Mouse (Mus musculus) spleen, postnatal 4 days (tissue): ENCODE measurements at regions not wholly inside any gene's neighbourhood (a gene's known extent, or its start where the extent isn't known, plus 50 kb on each side); places are given as distances from the start of the nearest gene placed in this dataset.
"Not testable (repeated sequence)": the region's sequence is repeated elsewhere in the genome, so short reads cannot be mapped to it uniquely, and the experiment has no call there.

Experiments
- DNase-seq, 2 experiments: peaks; one replicate each; pipeline ENCODE4 v3.0.0; 2022; ENCODE audit warnings: low spot score in 2 of 2

GRCm38 (mm10) chr1:157622156-157622555 lies 115.6 kb downstream of the Sec16b start:
- DNase-seq: not testable (repeated sequence)

DNA sequence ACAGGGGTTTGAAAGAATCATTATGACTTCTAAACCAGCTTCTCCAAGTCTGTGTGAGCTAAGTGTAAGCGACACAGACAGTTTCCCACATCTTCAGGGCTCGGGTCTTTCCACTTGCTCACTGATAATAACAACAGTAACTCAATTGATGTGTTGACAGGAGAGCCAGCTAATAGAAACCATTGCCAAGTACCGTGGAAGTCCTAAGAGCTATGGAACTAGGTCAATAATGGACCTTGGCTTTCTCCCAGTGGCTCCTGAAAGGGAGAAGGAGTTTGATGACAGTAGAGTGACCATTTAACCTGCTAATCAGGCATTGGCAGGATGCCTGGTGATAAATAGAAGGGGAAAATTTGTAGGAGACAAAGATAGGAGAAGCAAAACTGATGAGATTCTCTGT lies 126.1 kb downstream of the Sec16b start:
- DNase-seq: no peak

DNA sequence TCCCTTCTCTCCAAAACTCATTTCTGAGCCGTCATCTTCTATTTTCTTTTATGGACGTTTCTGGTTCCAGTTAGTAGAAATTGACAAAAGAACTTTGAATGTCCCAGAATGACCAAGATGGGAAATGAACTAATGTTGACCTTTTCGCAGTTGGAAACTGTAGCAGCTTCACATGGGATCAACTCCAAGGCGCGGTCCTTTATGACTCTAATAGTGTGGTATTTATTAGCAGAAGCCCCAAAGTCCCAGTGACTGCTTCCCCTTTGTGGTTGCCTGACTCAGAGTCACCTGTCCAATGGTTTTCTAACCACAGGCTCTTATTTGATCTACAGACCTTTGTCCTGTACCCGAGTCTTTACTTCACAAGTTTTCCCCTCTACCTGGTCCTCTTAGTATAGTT lies 126.9 kb downstream of the Sec16b start:
- DNase-seq: no peak

- no peak for DNase-seq
Observed at GRCm38 (mm10) chr1:157635776-157636175, 129.2 kb downstream of the Sec16b start.

DNA sequence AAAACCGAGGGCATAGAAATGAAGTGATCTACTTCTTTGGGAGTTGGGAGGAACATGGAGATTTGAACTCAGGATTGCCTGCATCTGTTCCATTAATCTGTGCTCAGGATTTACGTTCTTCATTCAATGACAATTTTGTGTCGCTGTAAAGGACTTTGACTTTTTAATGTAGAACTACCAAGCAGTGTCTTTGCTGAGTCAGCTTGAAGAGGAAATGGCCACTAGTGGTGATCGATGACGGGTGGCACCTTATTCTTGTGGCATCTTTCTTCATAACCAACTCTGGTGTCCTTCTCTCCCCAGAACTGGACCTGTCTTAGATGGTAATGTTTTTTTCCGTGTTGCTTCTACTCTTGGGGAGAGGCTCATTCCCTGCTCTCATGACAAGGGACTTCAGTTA lies 137.0 kb downstream of the Sec16b start:
- no peak for DNase-seq

GRCm38 (mm10) chr1:157645682-157646421 lies 139.3 kb downstream of the Sec16b start:
- DNase-seq: no peak

DNA sequence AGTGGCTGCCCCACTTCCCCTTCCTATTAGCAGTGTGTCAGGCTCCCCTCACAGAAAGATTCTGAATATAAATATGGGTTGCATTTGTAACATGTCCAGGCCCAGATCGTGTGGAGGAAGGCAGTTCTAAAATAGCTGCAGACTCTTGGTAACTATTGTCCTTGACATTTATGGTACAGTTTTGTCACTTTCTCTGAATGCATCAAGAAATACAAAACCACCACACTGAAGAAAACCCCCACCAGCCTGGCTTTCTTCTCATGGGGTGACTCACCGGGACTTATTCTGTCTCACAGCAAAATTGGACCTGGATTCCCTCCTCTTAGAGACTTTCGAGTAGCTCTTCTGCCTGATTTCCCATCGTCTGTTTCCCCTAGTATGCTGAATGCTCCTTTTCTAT lies 148.9 kb downstream of the Sec16b start:
- DNase-seq: no peak

DNA sequence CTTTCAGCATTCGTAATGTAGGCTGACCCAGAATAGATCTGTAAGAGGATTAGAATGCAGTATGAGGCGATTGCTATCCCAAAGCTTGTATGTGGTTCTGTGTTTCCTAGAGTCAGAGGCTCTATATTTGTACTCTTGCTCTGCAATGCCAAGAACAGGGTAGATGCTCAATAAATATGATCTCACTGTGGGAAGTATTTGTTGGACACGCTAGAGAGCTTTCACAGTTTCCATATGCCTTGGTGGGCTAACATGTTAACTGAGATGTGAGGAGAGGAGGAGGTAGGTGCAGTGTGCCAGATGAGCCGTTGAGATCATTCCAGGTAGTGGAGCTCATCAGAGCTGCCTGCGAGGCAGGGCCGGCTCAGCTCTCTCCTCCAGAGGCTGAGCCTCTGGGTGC lies 163.1 kb downstream of the Sec16b start:
- DNase-seq: no peak

DNA sequence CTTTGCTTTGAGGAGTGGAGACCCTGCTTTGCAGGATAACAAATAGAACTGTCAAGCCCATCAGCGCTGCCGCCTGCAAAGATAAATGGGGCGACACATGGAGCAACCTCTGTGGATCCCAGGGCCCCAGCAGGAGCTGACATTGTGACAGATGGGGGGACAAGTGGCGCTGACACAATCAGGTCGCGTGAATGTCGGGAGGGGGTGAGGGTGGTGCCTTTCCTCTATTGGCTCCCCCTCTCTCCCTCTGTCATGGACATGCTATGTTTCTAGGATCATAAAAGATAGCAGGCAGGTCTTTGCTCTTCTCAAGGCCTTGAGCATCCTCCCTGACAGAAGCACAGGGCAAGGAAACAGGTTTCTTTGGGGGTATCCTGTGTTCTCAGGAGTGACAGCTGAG lies 177.8 kb downstream of the Sec16b start:
- no peak for DNase-seq

GRCm38 (mm10) chr1:157695198-157695597 lies 188.7 kb downstream of the Sec16b start:
- no peak for DNase-seq

- DNase-seq: no peak
Observed at GRCm38 (mm10) chr1:157703639-157704038, 197.1 kb downstream of the Sec16b start.

DNA sequence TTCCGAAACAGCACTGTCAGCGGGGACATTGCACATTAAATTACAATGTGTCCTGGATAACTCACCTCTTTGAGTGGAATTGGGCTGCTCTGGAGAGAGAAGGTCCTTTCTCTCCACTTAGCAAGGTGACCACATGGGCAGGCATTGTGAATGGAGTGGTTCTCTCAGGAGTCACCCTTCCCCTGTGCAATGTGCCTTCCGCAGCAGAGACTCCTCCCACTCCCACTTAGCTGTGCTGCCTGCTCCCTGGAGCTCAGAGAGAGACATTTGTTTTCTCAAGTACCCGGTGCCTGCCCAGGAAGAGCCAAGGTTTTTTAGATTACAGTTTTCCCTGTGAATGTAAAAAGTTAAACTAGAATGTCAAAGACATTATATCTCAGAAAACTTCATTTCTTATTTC lies 198.8 kb downstream of the Sec16b start:
- DNase-seq: no peak

GRCm38 (mm10) chr1:157707256-157707655 lies 200.7 kb downstream of the Sec16b start:
- no peak for DNase-seq

DNA sequence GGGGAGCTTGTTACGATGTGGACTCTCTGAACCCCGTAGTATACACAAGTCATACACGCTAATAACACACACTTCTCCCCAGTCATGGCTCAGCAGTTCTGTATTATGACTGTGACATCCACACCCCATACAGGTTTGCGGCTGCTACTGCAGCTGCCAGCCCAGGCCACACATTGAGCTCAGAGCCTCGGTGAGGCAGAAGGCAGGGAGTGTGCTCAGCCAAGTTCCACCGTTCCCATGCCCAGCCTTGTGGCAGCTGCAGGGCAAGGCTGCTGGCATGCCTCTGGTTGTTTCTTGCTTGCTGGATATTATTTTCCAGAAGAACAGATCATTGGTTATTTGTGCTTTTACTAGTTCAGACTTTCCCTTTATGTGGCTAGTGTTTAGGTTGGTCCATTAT lies 202.6 kb downstream of the Sec16b start:
- DNase-seq: no peak

- no peak for DNase-seq
Observed at GRCm38 (mm10) chr1:157710870-157711269, 204.3 kb downstream of the Sec16b start.

DNA sequence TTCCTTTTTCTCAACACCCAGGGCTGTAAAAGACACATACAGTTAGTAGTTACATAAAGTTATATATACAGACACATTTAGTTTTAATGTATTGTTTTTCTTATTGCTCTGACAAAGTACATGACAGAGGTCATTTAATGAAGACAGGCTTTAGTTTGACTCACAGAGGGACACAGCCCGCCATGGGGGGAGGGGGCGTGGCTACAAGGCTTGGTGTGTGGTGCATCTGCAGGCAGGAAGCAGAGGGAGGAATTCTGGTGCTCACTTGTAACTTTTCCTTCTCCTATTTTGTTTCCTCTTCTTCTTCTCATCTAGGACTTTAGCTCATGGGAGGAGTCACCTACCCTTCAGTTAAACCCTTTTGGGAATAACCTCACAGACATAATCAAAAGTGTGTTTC lies 206.0 kb downstream of the Sec16b start:
- no peak for DNase-seq

DNA sequence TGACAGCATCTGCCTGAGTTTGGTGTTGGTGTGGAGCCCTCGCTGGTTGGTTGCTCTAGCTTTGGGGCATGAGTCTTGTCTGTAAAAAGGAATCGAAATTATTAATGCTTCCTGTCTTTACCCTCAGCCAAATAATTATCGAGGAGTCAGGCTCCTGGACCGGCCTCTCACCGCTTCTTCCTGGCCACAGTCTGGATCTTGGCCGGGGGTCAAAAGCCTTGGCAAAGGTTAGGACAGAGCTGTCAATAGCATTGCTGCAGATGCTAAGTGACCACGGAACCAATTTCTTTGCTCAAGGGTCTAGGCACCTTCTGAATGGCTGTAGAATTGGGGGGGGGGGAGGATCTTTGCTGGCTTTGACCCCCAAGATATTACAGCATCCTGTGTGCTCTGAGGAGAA lies 207.3 kb downstream of the Sec16b start:
- no peak for DNase-seq

- no peak for DNase-seq
Observed at GRCm38 (mm10) chr1:157715632-157716031, 209.1 kb downstream of the Sec16b start.

GRCm38 (mm10) chr1:157717131-157717530 lies 210.6 kb downstream of the Sec16b start:
- DNase-seq: no peak

GRCm38 (mm10) chr1:157721946-157722345 lies 215.4 kb downstream of the Sec16b start:
- no peak for DNase-seq

DNA sequence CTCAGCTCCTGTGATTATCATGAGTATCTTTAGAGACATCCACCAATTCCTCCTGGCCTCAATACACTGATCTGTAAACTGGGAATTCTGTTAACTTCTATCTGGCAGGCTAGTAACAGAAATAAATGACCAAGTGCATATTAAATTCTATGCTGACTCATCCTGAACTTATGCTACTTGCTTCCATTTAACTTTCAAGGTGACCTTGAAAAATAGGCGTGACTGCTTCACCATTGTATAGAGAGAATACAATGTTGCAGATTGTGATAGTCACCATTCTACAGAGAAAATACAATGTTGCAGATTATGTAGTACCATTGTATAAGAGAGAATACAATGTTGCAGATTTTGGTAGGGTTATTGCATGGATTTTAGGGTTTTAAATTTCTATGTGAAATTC lies 224.6 kb downstream of the Sec16b start:
- DNase-seq: no peak

DNA sequence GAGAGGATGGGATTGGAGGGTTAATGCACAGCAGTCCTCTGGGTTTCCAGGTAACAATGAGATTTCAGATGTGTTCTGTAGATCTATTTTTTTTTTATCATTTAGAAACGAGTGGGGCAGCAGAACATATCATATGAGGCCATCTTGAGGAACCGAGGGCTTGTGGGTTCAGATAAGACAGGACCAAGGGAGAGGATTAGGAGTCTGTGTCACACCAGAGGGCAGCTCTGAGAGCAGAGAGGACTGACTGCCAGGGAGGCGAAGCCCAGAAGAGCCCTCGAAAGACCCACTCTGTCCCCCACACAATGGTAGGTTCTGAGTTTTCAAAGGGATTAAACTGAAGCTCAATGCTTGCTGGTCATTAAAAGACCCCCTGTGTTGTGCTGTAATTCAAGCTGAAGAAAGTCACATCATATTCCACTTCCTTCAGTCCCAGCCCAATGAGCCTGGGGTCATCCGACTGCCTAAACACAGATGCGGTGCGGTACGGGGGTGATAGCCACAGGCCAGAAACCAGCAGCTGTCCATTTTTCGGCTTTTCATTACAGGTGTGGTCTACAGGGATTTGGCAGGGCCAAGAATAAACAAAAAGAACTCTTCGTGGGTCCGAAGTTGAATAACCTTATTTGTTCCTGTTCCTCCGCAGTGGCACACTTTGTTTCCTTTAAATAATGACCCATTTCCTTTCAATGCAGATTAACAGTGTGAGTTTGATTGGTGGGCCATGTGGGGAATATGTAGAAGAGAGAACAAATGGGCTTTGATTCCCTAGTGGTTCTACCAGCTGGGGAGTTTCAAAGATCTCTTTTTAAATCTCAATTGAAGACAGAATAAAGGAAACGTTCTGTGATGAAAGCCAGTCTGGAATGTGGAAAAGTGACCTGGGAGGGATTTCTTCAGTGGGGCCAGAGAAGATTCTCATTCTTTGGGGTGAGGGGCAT lies 234.5 kb downstream of the Sec16b start:
- no peak for DNase-seq

DNA sequence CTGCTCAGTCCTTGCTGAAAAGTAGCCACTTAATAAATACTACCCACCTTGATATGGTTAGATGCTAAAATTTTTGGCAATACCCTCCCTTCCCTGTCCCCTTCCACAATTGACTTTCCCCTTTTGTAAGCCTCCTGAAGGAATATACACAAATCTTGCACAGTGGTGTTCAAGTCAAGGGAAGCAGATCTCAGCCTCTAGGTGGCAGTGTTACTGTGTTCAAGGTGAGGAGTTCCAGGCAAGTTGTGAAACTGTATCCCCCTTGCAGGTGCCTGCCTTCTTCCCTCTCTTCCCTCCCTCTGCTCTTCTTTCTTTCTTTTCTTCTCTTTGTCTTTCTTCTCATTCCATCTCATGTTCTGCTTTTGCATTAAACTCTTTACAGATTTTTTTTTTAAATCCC lies 239.1 kb downstream of the Sec16b start:
- no peak for DNase-seq
